In the genomic region with DNA sequence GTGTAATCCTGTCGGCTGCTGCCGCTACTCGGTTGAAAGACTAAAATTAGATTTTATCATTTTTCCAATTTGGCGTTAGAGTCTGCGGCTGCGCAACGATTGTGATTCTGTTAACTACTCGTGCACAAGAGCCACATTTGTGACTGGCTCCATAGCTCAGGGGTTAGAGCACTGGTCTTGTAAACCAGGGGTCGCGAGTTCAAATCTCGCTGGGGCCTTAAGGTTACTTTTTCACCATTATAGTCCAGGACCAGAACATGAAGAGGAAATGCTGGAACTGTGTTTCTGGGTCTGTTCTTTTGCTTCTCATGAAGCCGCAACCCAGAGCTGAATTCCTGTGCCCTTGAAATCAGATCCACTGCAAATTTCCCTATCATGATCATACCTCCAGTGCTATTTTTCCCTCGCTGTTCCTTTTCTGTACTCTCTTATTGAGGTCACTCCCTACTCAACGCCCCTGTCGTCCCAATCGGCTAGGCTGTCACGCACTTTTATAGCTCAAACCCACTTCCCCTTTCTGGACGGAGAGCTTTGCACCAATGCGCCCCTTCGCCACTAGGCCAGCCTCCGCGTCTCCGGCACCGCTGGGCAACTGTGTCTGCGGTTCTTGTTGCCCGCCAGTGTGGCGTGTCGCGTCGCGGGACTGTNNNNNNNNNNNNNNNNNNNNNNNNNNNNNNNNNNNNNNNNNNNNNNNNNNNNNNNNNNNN, we compare ENCODE assay signal across 8 mouse cellular contexts. TPM values are rescaled to one million over a fixed set of nuclear protein-coding genes. Genes with fewer than 3 reads are reported as not detected.
A peak's percentile ranks its signal among the peaks of the same experiment; 100 is the strongest.
DNase-seq lines count a peak whose midpoint lies in the region; ATAC-seq lines count a peak whose summit lies in the region.

No protein-coding gene starts in this region.

- H3K27ac ChIP-seq in hindbrain, embryonic 11.5 days (ENCODE audit: low read depth, low read length) = no peak overlapping the region

- ATAC-seq in hindbrain, embryonic 11.5 days (ENCODE audit: low FRiP score) = peak; percentile 83

- H3K9me3 ChIP-seq in hindbrain, embryonic 11.5 days (ENCODE audit: control insufficient read depth, low read length) = no peaks in the 10 kb centered on the region

- peak overlapping the region; percentile 51; the same call in 1 of the 2 replicates for H3K9ac ChIP-seq in hindbrain, embryonic 11.5 days (ENCODE audit: low read depth, low read length)

- peak overlapping the region; percentile 63 for H3K4me3 ChIP-seq in hindbrain, embryonic 11.5 days (ENCODE audit: low read depth, low read length)

- no peaks in the 10 kb centered on the region for H3K4me1 ChIP-seq in hindbrain, embryonic 11.5 days (replicated peaks; ENCODE audit: control insufficient read depth, insufficient read depth, low read length)

- no peaks in the 10 kb centered on the region for H3K36me3 ChIP-seq in hindbrain, embryonic 11.5 days (ENCODE audit: control insufficient read depth, insufficient read depth, low read length)

- under 1% methylated on average over 31 of the region's 31 CpGs for WGBS in hindbrain, embryonic 11.5 days

- H3K4me2 ChIP-seq in hindbrain, embryonic 11.5 days (replicated peaks; ENCODE audit: low read depth, low read length) = peak overlapping the region; percentile 91

- DNase-seq in Muller cell, postnatal 12 days (ENCODE audit: inconsistent ontology term) = peak; percentile 92
- DNase-seq in cerebellum, adult 9-10 months = peak; percentile 94
- peak; percentile 85 to 98 for DNase-seq in frontal cortex, adult 2 months (ENCODE audit: extremely low spot score in 1 of 2, low spot score in 1 of 2)
- peak; percentile 91 for DNase-seq in hindbrain, embryonic 11.5 days (ENCODE audit: low spot score)
- DNase-seq in layer of hippocampus, postnatal 14 days (ENCODE audit: low spot score in 2 of 2) = peak; percentile 91 to 94
- DNase-seq in lung, postnatal 10 days = peak; percentile 87
- peak; percentile 88 for DNase-seq in ovary, postnatal 14 days (ENCODE audit: low spot score)
- peak; percentile 89 for DNase-seq in thymus, postnatal 14 days

- H3K27me3 ChIP-seq in hindbrain, embryonic 11.5 days (ENCODE audit: control insufficient read depth, insufficient read depth, low read length) = peaks cover 4% of the 10 kb centered on the region

RNA-seq across cellular contexts. Expression of gene Irgm1, which starts 17.9 kb away (rescaled TPM):
- 12.1 and 12.7 TPM in 2 replicates for polyA plus RNA-seq in frontal cortex, adult 2 months (2012; rRNA removed)
- 1.5 and 2.1 TPM in 2 replicates for polyA plus RNA-seq in hindbrain, embryonic 11.5 days (2014; fragmentation: Nextera tagmentation; extraction: Ambion mirVana)
- total RNA-seq in layer of hippocampus, postnatal 14 days (2021) = 1 to 10 TPM; 4.2 to 5.2 TPM

RNA-seq across cellular contexts. Expression of gene Gm12184, which starts 27.2 kb away (rescaled TPM):
- polyA plus RNA-seq in frontal cortex, adult 2 months (2012; rRNA removed) = 24.1 and 28.7 TPM in 2 replicates
- 5.8 and 7.4 TPM in 2 replicates for polyA plus RNA-seq in hindbrain, embryonic 11.5 days (2014; fragmentation: Nextera tagmentation; extraction: Ambion mirVana)
- total RNA-seq in layer of hippocampus, postnatal 14 days (2021) = 1 to 10 TPM; 1.4 to 1.9 TPM

RNA-seq across cellular contexts. Expression of gene Trim7, which starts 27.7 kb away (rescaled TPM):
- polyA plus RNA-seq in frontal cortex, adult 2 months (2012; rRNA removed) = 3.7 and 4.6 TPM in 2 replicates
- 0.56 and 0.77 TPM in 2 replicates for polyA plus RNA-seq in hindbrain, embryonic 11.5 days (2014; fragmentation: Nextera tagmentation; extraction: Ambion mirVana)
- 1 to 10 TPM; 2.4 to 3.3 TPM for total RNA-seq in layer of hippocampus, postnatal 14 days (2021)

RNA-seq across cellular contexts. Expression of gene Trim41, which starts 36.5 kb away (rescaled TPM):
- polyA plus RNA-seq in frontal cortex, adult 2 months (2012; rRNA removed) = 41.4 and 47.6 TPM in 2 replicates
- polyA plus RNA-seq in hindbrain, embryonic 11.5 days (2014; fragmentation: Nextera tagmentation; extraction: Ambion mirVana) = 4.2 and 4.5 TPM in 2 replicates
- total RNA-seq in layer of hippocampus, postnatal 14 days (2021) = 10 to 100 TPM; 47.1 to 48.6 TPM

RNA-seq across cellular contexts. Expression of gene Gm5431, which starts 48.4 kb away (rescaled TPM):
- 0.13 and 0.18 TPM in 2 replicates for polyA plus RNA-seq in frontal cortex, adult 2 months (2012; rRNA removed)
- 0.14 and 0.26 TPM in 2 replicates for polyA plus RNA-seq in hindbrain, embryonic 11.5 days (2014; fragmentation: Nextera tagmentation; extraction: Ambion mirVana)
- under 1 TPM; 0.39 to 0.41 TPM for total RNA-seq in layer of hippocampus, postnatal 14 days (2021)
